Mouse (Mus musculus): Measurements from ENCODE around the gene Parvb.

DNA sequence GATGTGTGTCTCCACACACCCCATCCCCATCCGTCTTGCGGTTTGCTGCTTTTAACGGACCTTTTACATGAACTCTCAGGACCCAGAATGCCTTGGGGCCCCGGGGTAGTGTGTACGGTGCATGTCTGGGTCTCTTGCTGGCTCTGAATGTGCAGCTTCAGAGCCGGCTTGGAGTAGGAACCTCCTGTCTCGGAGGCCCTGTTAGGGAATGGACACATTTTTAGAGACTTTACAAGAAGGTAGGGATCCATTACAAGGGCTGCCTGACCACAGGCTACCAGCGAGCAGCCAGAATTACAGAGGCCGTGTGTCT lies 81.7 kb downstream of the Parvb start:
- TF ChIP-seq CTCF (conservative IDR thresholded peaks at IDR 0.05; ENCODE audit: low read length) (no peak), NANOG (IDR thresholded peaks at IDR 0.05; ENCODE audit: borderline replicate concordance, low read length) (no peak), POU5F1 (IDR thresholded peaks at IDR 0.05; ENCODE audit: borderline replicate concordance, low read length) (no peak)
